Mouse (Mus musculus) olfactory bulb, adult 2 months (tissue): ENCODE results near the gene Faf2.

Experiments
- CTCF ChIP-seq: fragments of 200-500 bp; IDR thresholded peaks from 2 replicates; pipeline ENCODE4 v1.5.1; 2012; ENCODE audit warnings: low read depth, mild to moderate bottlenecking, low read length, moderate library complexity; ENCODE audit not compliant: insufficient read depth
- POLR2A ChIP-seq: fragments of 200-500 bp; IDR thresholded peaks from 2 replicates; pipeline ENCODE4 v1.6.1; 2012; ENCODE audit warnings: mild to moderate bottlenecking, low read depth, low read length, moderate library complexity; ENCODE audit not compliant: insufficient read depth

DNA sequence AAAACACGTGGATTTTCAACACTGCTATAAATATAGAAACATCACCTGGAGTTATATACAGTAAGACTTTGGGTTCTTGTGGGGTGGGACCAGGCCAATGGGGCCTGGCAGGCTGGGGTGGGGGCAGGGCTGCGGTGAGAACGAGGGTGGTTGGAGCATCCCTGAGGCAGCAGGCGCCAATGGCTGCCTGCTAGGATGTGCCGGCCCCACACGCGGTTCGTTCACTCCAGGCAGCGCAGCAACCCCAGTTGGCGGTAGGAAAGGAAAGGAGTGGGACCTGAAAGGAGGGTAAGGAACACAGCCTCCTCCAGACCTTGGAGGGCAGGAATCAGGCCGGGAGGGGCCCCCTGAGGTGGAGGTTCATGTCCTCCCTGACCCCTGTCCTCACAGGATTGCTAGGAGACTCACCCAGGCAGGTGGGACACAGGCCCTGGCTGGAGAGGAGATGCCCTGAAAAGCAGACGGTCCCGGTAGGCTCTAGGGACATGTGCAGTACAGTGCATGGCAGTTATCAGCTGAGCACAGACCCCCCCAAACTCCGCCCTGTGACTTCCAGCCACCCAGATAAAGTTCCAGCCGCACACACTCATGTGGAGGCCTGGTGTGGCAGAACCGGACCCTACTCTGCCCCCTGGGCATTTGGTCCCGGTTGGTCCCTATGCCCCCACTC, 58.7 kb downstream of the Faf2 start:
- TF ChIP-seq CTCF (no peak), POLR2A (no peak)
